Mouse (Mus musculus) ES-E14 (cell line): ENCODE measurements around the gene Mkln1. TPM values are rescaled to one million over a fixed set of nuclear protein-coding genes. Genes with fewer than 3 reads are reported as not detected.

Experiments
- DNase-seq: peaks from one replicate; pipeline ENCODE4 v3.0.0-alpha.2; 2013; ENCODE audit warnings: low read depth, low spot score
- H3K27ac ChIP-seq: 2 replicates; pipeline ENCODE4 v1.5.1; 2012; ENCODE audit warnings: low read depth, mild to moderate bottlenecking, low read length, moderate library complexity, mixed read lengths; ENCODE audit not compliant: poor library complexity, insufficient read depth, severe bottlenecking
- H3K36me3 ChIP-seq: 2 replicates; pipeline ENCODE4 v1.6.1; 2012; ENCODE audit warnings: mild to moderate bottlenecking, low read length, moderate library complexity, mixed read lengths; ENCODE audit not compliant: control insufficient read depth, poor library complexity, insufficient read depth, severe bottlenecking
- H3K4me1 ChIP-seq, 2 experiments: fragments of 150-350 bp in 1 of 2; sonication (generic) in 1 of 2; 2 replicates each; pipeline ENCODE4 v1.6.1; 2012; ENCODE audit warnings: low read length in 2 of 2, mild to moderate bottlenecking in 1 of 2, mixed read lengths in 1 of 2; ENCODE audit not compliant: control insufficient read depth in 2 of 2, insufficient read depth in 2 of 2, poor library complexity in 1 of 2
- H3K4me3 ChIP-seq, 2 experiments: fragments of 150-350 bp in 1 of 2; sonication (generic) in 1 of 2; 2 replicates each; pipeline ENCODE4 v1.5.1; 2012; ENCODE audit warnings: low read length in 2 of 2, low read depth in 1 of 2, mild to moderate bottlenecking in 1 of 2, mixed read lengths in 1 of 2; ENCODE audit not compliant: insufficient read depth in 1 of 2, poor library complexity in 1 of 2, severe bottlenecking in 1 of 2
- H3K9ac ChIP-seq: 2 replicates; pipeline ENCODE4 v1.6.1; 2012; ENCODE audit warnings: low read depth, mild to moderate bottlenecking, low read length, mixed read lengths; ENCODE audit not compliant: poor library complexity, insufficient read depth, severe bottlenecking
- H3K9me3 ChIP-seq: fragments of 150-350 bp; sonication (generic); 2 replicates; pipeline ENCODE4 v1.6.1; 2012; ENCODE audit warnings: low read depth, mild to moderate bottlenecking, low read length; ENCODE audit not compliant: control insufficient read depth, insufficient read depth
- CHD2 ChIP-seq: IDR thresholded peaks from 2 replicates; pipeline ENCODE4 v1.6.1; 2014; ENCODE audit warnings: mild to moderate bottlenecking, low read depth, low read length, inconsistent platforms
- HCFC1 ChIP-seq: IDR thresholded peaks from 2 replicates; pipeline ENCODE4 v1.6.1; 2012; ENCODE audit warnings: low read length, inconsistent platforms, borderline replicate concordance; ENCODE audit not compliant: insufficient read depth
- MAFK ChIP-seq: IDR thresholded peaks from 2 replicates; pipeline ENCODE4 v1.6.1; 2014; ENCODE audit warnings: mild to moderate bottlenecking, low read depth, low read length, inconsistent platforms; ENCODE audit not compliant: insufficient read depth
- ZC3H11A ChIP-seq: IDR thresholded peaks from 2 replicates; pipeline ENCODE4 v1.6.1; 2012; ENCODE audit warnings: low read depth, mild to moderate bottlenecking, inconsistent platforms, low read length, borderline replicate concordance
- ZNF384 ChIP-seq: IDR thresholded peaks from 2 replicates; pipeline ENCODE4 v1.6.1; 2012; ENCODE audit warnings: low read depth, low read length, inconsistent platforms
- in situ Hi-C, 2 experiments: fragments of 600-800 bp; cut with MboI; formaldehyde crosslinking; loops; one replicate each; pipeline ENCODE4 v1.15.1; 2025; ENCODE audit warnings: low sequenced_read_pairs in 2 of 2, inconsistent platforms in 1 of 2; ENCODE audit not compliant: unreplicated experiment in 2 of 2
- total RNA-seq: library from RNA; depleted of rRNA; stranded (reverse); fragments of 300-350 nt; gene quantifications from 2 replicates; pipeline ENCODE4 v1.2.3, GENCODE M21; 2012

Mkln1 gene
- total RNA-seq, 1 experiment, result 78.0 TPM

DNA sequence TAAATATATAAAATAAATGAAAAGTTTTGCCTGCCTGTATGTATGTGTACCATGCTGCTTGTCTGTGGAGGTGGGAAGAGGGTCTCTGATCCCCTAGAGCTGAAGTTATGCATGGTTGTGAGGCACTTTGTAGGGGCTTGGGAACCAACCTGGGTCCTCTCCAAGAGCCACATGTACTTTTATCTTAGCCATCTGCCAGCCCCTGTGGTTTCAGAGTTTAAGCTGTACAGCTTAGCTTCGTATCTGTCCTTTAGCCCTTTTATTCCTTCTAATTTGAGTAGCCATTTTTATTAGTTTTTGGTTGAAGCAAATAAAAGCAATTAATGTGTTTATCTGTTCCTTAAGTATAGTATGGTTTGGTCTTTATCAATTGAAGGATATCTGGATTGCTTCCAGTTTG is 12.5 kb downstream of the Mkln1 start:
- no peak overlapping the region for H3K4me3 ChIP-seq
- H3K9me3 ChIP-seq, result no peaks in the 10 kb centered on the region
- no peak overlapping the region for H3K9ac ChIP-seq
- in situ Hi-C loops, result no loop called here
- no peak for TF ChIP-seq ZNF384
- TF ChIP-seq HCFC1, result no peak
- TF ChIP-seq CHD2, result no peak
- no peak for TF ChIP-seq ZC3H11A
- no peak for TF ChIP-seq MAFK
- H3K4me1 ChIP-seq, result no peaks in the 10 kb centered on the region
- H3K27ac ChIP-seq, result no peak overlapping the region
- DNase-seq, result no peak
- no peaks in the 10 kb centered on the region for H3K36me3 ChIP-seq

DNA sequence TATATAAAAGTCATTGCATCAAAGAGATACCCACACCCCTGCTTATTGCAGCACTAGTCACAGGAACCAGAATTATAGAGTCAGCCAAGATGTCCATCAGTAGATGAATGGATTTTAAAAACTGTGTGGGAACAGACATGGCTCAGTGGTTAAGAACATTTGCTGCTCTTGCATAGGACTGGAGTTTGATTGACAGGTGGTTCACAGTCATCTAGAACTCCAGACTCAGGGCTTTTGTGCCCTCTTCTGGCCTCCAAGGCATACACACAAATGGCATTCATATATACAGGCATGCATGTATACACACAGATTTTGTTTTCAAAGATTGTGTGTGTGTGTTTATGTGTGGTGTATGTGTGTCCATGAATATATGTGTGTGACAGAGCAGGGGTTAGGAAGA is 14.0 kb downstream of the Mkln1 start:
- in situ Hi-C loops, result no loop called here
- TF ChIP-seq MAFK, result no peak
- TF ChIP-seq CHD2, result no peak
- TF ChIP-seq ZC3H11A, result no peak
- no peak for TF ChIP-seq HCFC1
- TF ChIP-seq ZNF384, result no peak
- DNase-seq, result no peak

DNA sequence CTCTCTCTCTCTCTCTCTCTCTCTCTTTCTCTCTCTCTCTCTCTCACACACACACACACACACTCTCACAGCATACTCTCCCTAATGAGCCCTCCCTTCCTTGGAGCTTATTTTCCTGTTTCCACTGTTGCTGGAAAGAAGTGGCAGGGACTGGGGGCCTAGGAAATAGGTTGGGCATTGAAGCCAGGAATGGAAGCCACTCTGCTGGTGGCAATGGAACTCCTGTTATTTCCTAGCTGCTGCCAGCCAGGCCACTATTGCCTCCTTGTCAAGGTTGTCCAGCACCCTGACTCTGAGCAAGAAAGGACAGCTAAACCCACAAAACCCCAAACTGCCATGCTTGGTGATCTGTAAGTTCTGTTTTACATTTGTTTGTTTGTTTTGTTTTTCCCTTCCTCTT is 15.0 kb downstream of the Mkln1 start:
- TF ChIP-seq ZNF384 (no peak), MAFK (no peak), ZC3H11A (no peak), HCFC1 (no peak), CHD2 (no peak)
- Histone ChIP-seq H3K4me1 (no peaks in the 10 kb centered on the region; a peak in 1 of 4 replicates), H3K9me3 (no peaks in the 10 kb centered on the region), H3K9ac (no peak overlapping the region), H3K27ac (no peak overlapping the region), H3K4me3 (no peak overlapping the region), H3K36me3 (no peaks in the 10 kb centered on the region)
- in situ Hi-C loops, result no loop called here
- no peak for DNase-seq

More for the DNA sequence above, 14.0 kb downstream of the Mkln1 start:
- Histone ChIP-seq H3K4me3 (no peak overlapping the region), H3K9me3 (no peaks in the 10 kb centered on the region), H3K9ac (no peak overlapping the region), H3K4me1 (no peaks in the 10 kb centered on the region; a peak in 1 of 4 replicates), H3K27ac (no peak overlapping the region), H3K36me3 (no peaks in the 10 kb centered on the region)

DNA sequence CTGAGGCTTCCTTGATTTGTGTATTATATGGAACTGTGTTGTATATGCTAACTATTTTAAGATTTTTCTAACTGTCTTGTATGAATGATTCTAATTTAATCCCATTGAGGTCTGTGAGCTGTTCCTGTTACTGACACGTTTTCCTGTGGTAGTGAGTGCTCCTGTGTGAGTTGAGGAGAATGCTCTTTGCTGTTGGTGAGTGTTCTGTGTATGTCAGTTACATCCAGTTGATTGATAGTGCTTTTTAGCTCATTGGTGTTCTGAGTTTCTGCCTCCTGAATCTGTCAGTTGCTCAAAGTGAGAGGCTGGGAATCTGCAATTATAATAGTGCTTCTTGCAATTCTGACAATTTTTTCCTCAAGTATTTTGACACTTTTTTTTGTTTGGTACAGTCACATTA is 15.8 kb downstream of the Mkln1 start:
- no peak overlapping the region for H3K4me3 ChIP-seq
- no peaks in the 10 kb centered on the region for H3K36me3 ChIP-seq
- H3K9ac ChIP-seq, result no peak overlapping the region
- TF ChIP-seq ZNF384, result no peak
- TF ChIP-seq HCFC1, result no peak
- in situ Hi-C loops, result no loop called here
- no peak overlapping the region for H3K27ac ChIP-seq
- H3K4me1 ChIP-seq, result no peaks in the 10 kb centered on the region; a peak in 1 of 4 replicates
- no peak for DNase-seq
- H3K9me3 ChIP-seq, result no peaks in the 10 kb centered on the region

DNA sequence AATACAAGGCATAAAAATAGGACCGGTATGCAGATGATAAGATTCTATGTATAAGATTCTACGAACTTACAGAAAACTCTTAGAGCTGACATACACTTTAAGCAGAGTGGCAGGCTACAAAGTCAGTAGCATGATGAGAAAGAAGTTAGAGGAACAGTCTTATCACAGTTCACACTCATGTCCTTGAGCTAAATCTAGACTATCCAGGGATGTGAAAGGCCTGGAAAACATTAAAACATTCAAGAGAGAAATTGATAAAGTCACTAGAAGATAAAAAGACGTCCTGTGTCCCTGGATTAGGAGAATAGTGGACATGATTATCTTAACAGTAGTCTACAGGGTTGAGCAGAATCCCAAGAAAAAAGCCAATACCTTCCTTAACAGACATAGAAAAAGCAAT is 26.9 kb downstream of the Mkln1 start:
- Histone ChIP-seq H3K27ac (no peak overlapping the region), H3K4me1 (no peaks in the 10 kb centered on the region), H3K4me3 (no peak overlapping the region), H3K36me3 (no peaks in the 10 kb centered on the region), H3K9me3 (no peaks in the 10 kb centered on the region), H3K9ac (no peak overlapping the region)
- no peak for DNase-seq
- no peak for TF ChIP-seq HCFC1
- no peak for TF ChIP-seq MAFK
- no peak for TF ChIP-seq ZC3H11A
- no peak for TF ChIP-seq CHD2
- no peak for TF ChIP-seq ZNF384
- in situ Hi-C loops, result no loop called here
